Mouse (Mus musculus) layer of hippocampus, adult 2 months (tissue): ENCODE data around the gene H2-Q7. TPM values are rescaled to one million over a fixed set of nuclear protein-coding genes. Genes with fewer than 3 reads are reported as not detected.

Experiments
- DNase-seq, 2 experiments: peaks; one replicate each; pipeline ENCODE4 v3.0.0; 2022; ENCODE audit warnings: low spot score in 2 of 2
- H3K27ac ChIP-seq: fragments of 200-600 bp; 2 replicates; pipeline ENCODE4 v1.8.1; 2022
- H3K4me3 ChIP-seq: fragments of 200-600 bp; 2 replicates; pipeline ENCODE4 v1.8.1; 2022; ENCODE audit warnings: mild to moderate bottlenecking
- CTCF ChIP-seq: fragments of 200-600 bp; conservative IDR thresholded peaks from 2 replicates; pipeline ENCODE4 v1.8.1; 2022; ENCODE audit warnings: antibody characterized with exemption, mild to moderate bottlenecking, moderate library complexity
- total RNA-seq, 2 experiments: library from RNA; stranded (reverse); gene quantifications; 2 replicates each; pipeline ENCODE4 v1.2.3; 2021

H2-Q7 gene
- total RNA-seq, 2 experiments from 2014 or later: 0.69 to 0.79 TPM

GRCm38 (mm10) chr17:35469842-35470751 lies 31.1 kb downstream of the H2-Q7 start, which contains the start of gene H2-Q10:
Gene H2-Q10, plus strand, starts transcription at chr17:35470089.
- Histone ChIP-seq H3K27ac (no peak within 1 kb of the TSS), H3K4me3 (peak within 1 kb of the TSS; percentile 37)
- DNase-seq: no peak
- no peak for TF ChIP-seq CTCF

GRCm38 (mm10) chr17:35484066-35484465 lies 45.1 kb downstream of the H2-Q7 start:
- H3K4me3 ChIP-seq: no peak overlapping the region
- H3K27ac ChIP-seq: no peak overlapping the region
- DNase-seq: peak; percentile 23 to 63
- peak; percentile 98 for TF ChIP-seq CTCF

GRCm38 (mm10) chr17:35485702-35486101 lies 46.7 kb downstream of the H2-Q7 start:
- TF ChIP-seq CTCF: no peak
- H3K27ac ChIP-seq: no peak overlapping the region
- no peak overlapping the region for H3K4me3 ChIP-seq
- no peak for DNase-seq

- no peak for DNase-seq
- Histone ChIP-seq H3K4me3 (no peak overlapping the region), H3K27ac (no peak overlapping the region)
- TF ChIP-seq CTCF: no peak
These were observed 47.8 kb downstream of the H2-Q7 start for GRCm38 (mm10) chr17:35486726-35487125.

GRCm38 (mm10) chr17:35488041-35488440 lies 49.1 kb downstream of the H2-Q7 start:
- no peak for TF ChIP-seq CTCF
- H3K27ac ChIP-seq: no peak overlapping the region
- H3K4me3 ChIP-seq: no peak overlapping the region
- DNase-seq: no peak

- no peak overlapping the region for H3K27ac ChIP-seq
- no peak overlapping the region for H3K4me3 ChIP-seq
- DNase-seq: no peak
- no peak for TF ChIP-seq CTCF
These were observed 51.4 kb downstream of the H2-Q7 start for GRCm38 (mm10) chr17:35490320-35490719.

Other genes with a start within 250 kb of the H2-Q7 start
- under 1 TPM; 0.76 to 0.77 TPM for gene Ltb, start 244.7 kb upstream of the H2-Q7 start, total RNA-seq
- gene Tnf, start 237.1 kb upstream of the H2-Q7 start, total RNA-seq: not detected
- under 1 TPM; 0.54 to 0.59 TPM for gene Lta, start 233.8 kb upstream of the H2-Q7 start, total RNA-seq
- gene Gm16181, start 218.3 kb upstream of the H2-Q7 start, total RNA-seq: not detected
- gene Atp6v1g2, start 205.5 kb upstream of the H2-Q7 start, total RNA-seq: 100 to 1,000 TPM; 615 to 646 TPM
- gene Nfkbil1, start 203.4 kb upstream of the H2-Q7 start, total RNA-seq: 10 to 100 TPM; 13.3 to 15.1 TPM
- gene Ddx39b, start 197.4 kb upstream of the H2-Q7 start, total RNA-seq: 100 to 1,000 TPM; 230 to 239 TPM
- 10 to 100 TPM; 15.7 to 21.2 TPM for gene H2-D1, start 176.4 kb upstream of the H2-Q7 start, total RNA-seq
- under 1 TPM; 0.13 to 0.47 TPM for gene H2-Q1, start 118.8 kb upstream of the H2-Q7 start, total RNA-seq
- gene H2-Q2, start 96.9 kb upstream of the H2-Q7 start, total RNA-seq: under 1 TPM in 1 of 2 experiments, not detected in 1; 0.38 TPM
- 1 to 10 TPM; 1.7 to 2.3 TPM for gene H2-Q4, start 59.5 kb upstream of the H2-Q7 start, total RNA-seq
- not detected for gene H2-Q6, start 14.3 kb upstream of the H2-Q7 start, total RNA-seq
- gene H2-Q10, start 30.9 kb downstream of the H2-Q7 start, total RNA-seq: under 1 TPM; 0.12 to 0.15 TPM
- under 1 TPM in 1 of 2 experiments, not detected in 1; 0.52 TPM for gene Pou5f1, start 66.9 kb downstream of the H2-Q7 start, total RNA-seq
- gene Tcf19, start 77.7 kb downstream of the H2-Q7 start, total RNA-seq: 1 to 10 TPM; 4.7 to 7.2 TPM
- 10 to 100 TPM; 11.0 to 12.6 TPM for gene Cchcr1, start 77.9 kb downstream of the H2-Q7 start, total RNA-seq
- gene Psors1c2, start 94.0 kb downstream of the H2-Q7 start, total RNA-seq: 1 to 10 TPM in 1 of 2 experiments, under 1 TPM in 1; 0.59 to 1.1 TPM
- under 1 TPM in 1 of 2 experiments, not detected in 1; 0.25 TPM for gene Cdsn, start 113.0 kb downstream of the H2-Q7 start, total RNA-seq
- not detected for gene 2300002M23Rik, start 128.3 kb downstream of the H2-Q7 start, total RNA-seq
- not detected for gene Sfta2, start 162.4 kb downstream of the H2-Q7 start, total RNA-seq
- not detected for gene Gm9573, start 187.5 kb downstream of the H2-Q7 start, total RNA-seq
- not detected for gene Mucl3, start 204.5 kb downstream of the H2-Q7 start, total RNA-seq
- 10 to 100 TPM; 32.4 to 47.3 TPM for gene Vars2, start 228.4 kb downstream of the H2-Q7 start, total RNA-seq
- 10 to 100 TPM; 29.9 to 35.3 TPM for gene Gtf2h4, start 234.6 kb downstream of the H2-Q7 start, total RNA-seq